Mouse (Mus musculus) stomach, embryonic 16.5 days (tissue): ENCODE data around the gene Sag. TPM values are rescaled to one million over a fixed set of nuclear protein-coding genes. Genes with fewer than 3 reads are reported as not detected.
"Not testable (repeated sequence)": the region's sequence is repeated elsewhere in the genome, so short reads cannot be mapped to it uniquely, and the experiment has no call there.

Source experiments
- ATAC-seq: fragments of 200-750 bp; cut with Nextera tagmentation; 2 replicates; pipeline ENCODE4 v1.8.0; 2017; ENCODE audit warnings: moderate number of reproducible peaks, moderate TSS enrichment; ENCODE audit not compliant: insufficient read depth, low FRiP score
- H3K27ac ChIP-seq: fragments of 300-500 bp; sonication (generic); 2 replicates; pipeline ENCODE4 v1.5.1; 2014; ENCODE audit warnings: low read length
- H3K27me3 ChIP-seq: fragments of 300-500 bp; sonication (generic); 2 replicates; pipeline ENCODE4 v1.6.1; 2014; ENCODE audit warnings: low read length, control low read depth, mixed read lengths; ENCODE audit not compliant: control insufficient read depth, insufficient read depth
- H3K36me3 ChIP-seq: fragments of 300-500 bp; sonication (generic); 2 replicates; pipeline ENCODE4 v1.6.1; 2014; ENCODE audit warnings: low read length; ENCODE audit not compliant: control insufficient read depth, insufficient read depth
- H3K4me1 ChIP-seq: fragments of 300-500 bp; sonication (generic); 2 replicates; pipeline ENCODE4 v1.6.1; 2014; ENCODE audit warnings: low read length, control low read depth, mixed read lengths; ENCODE audit not compliant: control insufficient read depth, insufficient read depth
- H3K4me2 ChIP-seq: fragments of 300-500 bp; sonication (generic); 2 replicates; pipeline ENCODE4 v1.6.1; 2014; ENCODE audit warnings: low read depth, low read length, mixed read lengths
- H3K4me3 ChIP-seq: fragments of 300-500 bp; sonication (generic); replicated peaks from 2 replicates; pipeline ENCODE4 v1.5.1; 2014; ENCODE audit warnings: mild to moderate bottlenecking, low read length
- H3K9ac ChIP-seq: fragments of 300-500 bp; sonication (generic); 2 replicates; pipeline ENCODE4 v1.6.1; 2014; ENCODE audit warnings: low read length
- H3K9me3 ChIP-seq: fragments of 300-500 bp; sonication (generic); replicated peaks from 2 replicates; pipeline ENCODE4 v1.6.1; 2016; ENCODE audit warnings: low read length, control low read depth; ENCODE audit not compliant: control insufficient read depth
- WGBS: fragments of 180-500 bp; shearing (Covaris S2); extraction: QIAGEN DNeasy Blood & Tissue Kit; methylation state at CpG from one replicate; pipeline ENCODE4 v1.1.7; 2014; 5-methylcytosine and 5-hydroxymethylcytosine counted together
- polyA plus RNA-seq: library from polyadenylated mRNA; unstranded; fragments of >200 nt; fragmentation: Nextera tagmentation; extraction: Ambion mirVana; gene quantifications from 2 replicates; pipeline ENCODE4 v1.2.1, GENCODE M21; 2015

Gene Sag
- polyA plus RNA-seq, 1 experiment from 2014 or later, result 1.4 TPM

- ATAC-seq, H3K9ac ChIP-seq, H3K4me3 ChIP-seq, H3K4me1 ChIP-seq, H3K27ac ChIP-seq, H3K27me3 ChIP-seq, H3K36me3 ChIP-seq, H3K9me3 ChIP-seq, H3K4me2 ChIP-seq: not testable (repeated sequence)
- 68% methylated on average over 1 of the region's 1 CpGs for WGBS
Measured at GRCm38 (mm10) chr1:87827476-87827875, 24.0 kb downstream of the Sag start.

- Histone ChIP-seq H3K27me3 (no peaks in the 10 kb centered on the region), H3K4me1 (peaks cover 8% of the 10 kb centered on the region; the same call in 1 of the 2 replicates), H3K9me3 (no peaks in the 10 kb centered on the region), H3K4me2 (no peak overlapping the region), H3K9ac (no peak overlapping the region), H3K4me3 (no peak overlapping the region), H3K36me3 (no peaks in the 10 kb centered on the region), H3K27ac (no peak overlapping the region)
- no peak for ATAC-seq
- WGBS, result 42% methylated on average over 9 of the region's 9 CpGs
Measured at GRCm38 (mm10) chr1:87828185-87828584, 24.7 kb downstream of the Sag start.

GRCm38 (mm10) chr1:87828926-87829580 lies 25.6 kb downstream of the Sag start:
- H3K4me2 ChIP-seq, result no peak overlapping the region
- no peaks in the 10 kb centered on the region for H3K27me3 ChIP-seq
- no peak for ATAC-seq
- H3K27ac ChIP-seq, result peak overlapping the region; percentile 18; the same call in 1 of the 2 replicates
- H3K4me1 ChIP-seq, result peaks cover 8% of the 10 kb centered on the region; the same call in 1 of the 2 replicates
- H3K4me3 ChIP-seq, result no peak overlapping the region
- 31% methylated on average over 7 of the region's 7 CpGs for WGBS
- no peaks in the 10 kb centered on the region for H3K36me3 ChIP-seq
- H3K9me3 ChIP-seq, result no peaks in the 10 kb centered on the region
- no peak overlapping the region for H3K9ac ChIP-seq

- no peaks in the 10 kb centered on the region for H3K36me3 ChIP-seq
- peak overlapping the region; percentile 18 for H3K27ac ChIP-seq
- H3K9ac ChIP-seq, result no peak overlapping the region
- no peak overlapping the region for H3K4me2 ChIP-seq
- no peaks in the 10 kb centered on the region for H3K27me3 ChIP-seq
- peaks cover 8% of the 10 kb centered on the region; the same call in 1 of the 2 replicates for H3K4me1 ChIP-seq
- peak; percentile 29; the same call in 1 of the 2 replicates for ATAC-seq
- H3K4me3 ChIP-seq, result no peak overlapping the region
- 39% methylated on average over 6 of the region's 6 CpGs for WGBS
- H3K9me3 ChIP-seq, result no peaks in the 10 kb centered on the region
Measured at GRCm38 (mm10) chr1:87829621-87830211, 26.2 kb downstream of the Sag start.

- no peak overlapping the region for H3K9ac ChIP-seq
- H3K27me3 ChIP-seq, result no peaks in the 10 kb centered on the region
- H3K4me2 ChIP-seq, result no peak overlapping the region
- no peak overlapping the region for H3K4me3 ChIP-seq
- H3K27ac ChIP-seq, result no peak overlapping the region
- no peaks in the 10 kb centered on the region for H3K36me3 ChIP-seq
- no peaks in the 10 kb centered on the region for H3K9me3 ChIP-seq
- 67% methylated on average over 1 of the region's 1 CpGs for WGBS
- H3K4me1 ChIP-seq, result no peaks in the 10 kb centered on the region
- ATAC-seq, result no peak
Measured at GRCm38 (mm10) chr1:87836453-87836852, 33.0 kb downstream of the Sag start.

- no peaks in the 10 kb centered on the region for H3K9me3 ChIP-seq
- no peak overlapping the region for H3K4me3 ChIP-seq
- no peak overlapping the region for H3K27ac ChIP-seq
- no peak overlapping the region for H3K4me2 ChIP-seq
- 59% methylated on average over 5 of the region's 5 CpGs for WGBS
- H3K27me3 ChIP-seq, result no peaks in the 10 kb centered on the region
- H3K4me1 ChIP-seq, result no peaks in the 10 kb centered on the region
- no peak for ATAC-seq
- H3K36me3 ChIP-seq, result no peaks in the 10 kb centered on the region
- H3K9ac ChIP-seq, result no peak overlapping the region
Measured at GRCm38 (mm10) chr1:87837018-87837417, 33.5 kb downstream of the Sag start.

- H3K27ac ChIP-seq, result no peak overlapping the region
- H3K27me3 ChIP-seq, result no peaks in the 10 kb centered on the region
- H3K36me3 ChIP-seq, result no peaks in the 10 kb centered on the region
- H3K4me1 ChIP-seq, result no peaks in the 10 kb centered on the region
- H3K9ac ChIP-seq, result no peak overlapping the region
- no peaks in the 10 kb centered on the region for H3K9me3 ChIP-seq
- ATAC-seq, result no peak
- WGBS, result 62% methylated on average over 11 of the region's 11 CpGs
- no peak overlapping the region for H3K4me2 ChIP-seq
- H3K4me3 ChIP-seq, result no peak overlapping the region
Measured at GRCm38 (mm10) chr1:87840411-87841208, 37.1 kb downstream of the Sag start.

GRCm38 (mm10) chr1:87846801-87847474 lies 43.5 kb downstream of the Sag start:
- H3K27me3 ChIP-seq, result no peaks in the 10 kb centered on the region
- H3K4me2 ChIP-seq, result no peak overlapping the region
- ATAC-seq, result peak; percentile 59; the same call in 1 of the 2 replicates
- 23% methylated on average over 2 of the region's 2 CpGs for WGBS
- H3K9ac ChIP-seq, result no peak overlapping the region
- no peaks in the 10 kb centered on the region for H3K36me3 ChIP-seq
- H3K4me1 ChIP-seq, result peaks cover 10% of the 10 kb centered on the region
- peak overlapping the region; percentile 13; the same call in 1 of the 2 replicates for H3K27ac ChIP-seq
- no peaks in the 10 kb centered on the region for H3K9me3 ChIP-seq
- no peak overlapping the region for H3K4me3 ChIP-seq
